Mouse (Mus musculus): Measurements from ENCODE around the gene Serpina3a.
"Not testable (repeated sequence)": the region's sequence is repeated elsewhere in the genome, so short reads cannot be mapped to it uniquely, and the experiment has no call there.

Gene Serpina3a

DNA sequence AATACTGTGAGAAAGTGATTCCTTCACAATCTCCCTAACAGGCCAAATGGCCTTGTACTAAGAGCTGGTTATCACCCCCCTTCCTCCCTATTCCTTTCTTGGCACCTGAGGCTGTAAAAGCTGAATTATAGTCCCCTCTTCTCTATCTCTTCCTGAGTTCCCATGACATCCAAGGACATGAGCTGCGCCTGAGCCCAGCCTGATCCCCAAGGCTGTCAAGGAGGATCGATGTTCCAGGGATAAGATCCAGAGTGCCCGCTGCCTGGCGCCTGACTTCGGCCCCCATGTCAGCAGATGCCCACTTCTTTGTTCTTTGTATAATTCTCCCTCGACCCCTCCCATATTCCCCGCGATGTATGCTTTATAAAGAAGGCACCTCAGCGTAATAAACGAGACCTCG lies at the start of gene Serpina3a:
Gene Serpina3a (plus strand): TSS at position 392 of the 400 bp plus-strand sequence.
- DNase-seq (ENCODE audit: low spot score): not testable (repeated sequence)

DNA sequence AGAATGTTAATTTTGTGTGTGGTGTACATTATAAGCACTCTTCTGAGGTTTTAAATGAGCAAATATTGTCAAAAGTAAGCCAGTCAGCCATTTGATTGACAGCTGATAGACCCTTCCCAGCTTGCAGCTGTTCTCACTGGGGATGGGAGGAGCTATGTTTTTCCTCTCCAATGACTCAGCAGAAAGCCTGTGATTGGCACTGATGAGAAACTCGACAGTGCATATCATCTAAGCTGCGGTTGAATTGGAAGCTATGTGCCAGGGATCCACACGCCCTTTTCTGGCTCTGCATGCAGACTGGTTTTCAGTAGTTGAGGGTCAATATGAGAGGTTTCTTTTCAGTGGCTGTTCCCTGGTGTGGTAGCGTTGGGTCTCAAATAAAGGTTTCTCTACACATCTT lies 48.0 kb upstream of the Serpina3a start:
- peak; percentile 35 for DNase-seq (ENCODE audit: low spot score)

DNA sequence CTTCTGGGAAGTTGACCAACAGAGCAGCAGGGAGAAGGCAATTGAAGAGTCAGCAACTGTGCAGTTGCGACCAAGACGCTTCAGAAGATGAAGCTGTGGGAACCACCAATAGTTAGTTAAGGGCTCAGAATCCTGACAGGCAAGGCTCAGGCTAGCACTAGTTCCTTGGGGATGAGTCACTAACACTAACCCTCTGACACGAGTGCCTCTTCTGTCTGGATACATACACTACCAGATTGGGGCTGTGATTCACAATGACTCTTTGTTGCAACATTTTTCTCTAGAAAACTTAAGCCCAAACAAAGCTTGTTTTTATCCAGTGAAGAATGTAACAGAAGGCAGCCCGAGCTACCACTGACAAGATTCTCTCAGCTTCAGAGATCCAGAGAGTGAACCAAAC lies 47.5 kb upstream of the Serpina3a start:
- DNase-seq (ENCODE audit: low spot score): peak; percentile 46

DNA sequence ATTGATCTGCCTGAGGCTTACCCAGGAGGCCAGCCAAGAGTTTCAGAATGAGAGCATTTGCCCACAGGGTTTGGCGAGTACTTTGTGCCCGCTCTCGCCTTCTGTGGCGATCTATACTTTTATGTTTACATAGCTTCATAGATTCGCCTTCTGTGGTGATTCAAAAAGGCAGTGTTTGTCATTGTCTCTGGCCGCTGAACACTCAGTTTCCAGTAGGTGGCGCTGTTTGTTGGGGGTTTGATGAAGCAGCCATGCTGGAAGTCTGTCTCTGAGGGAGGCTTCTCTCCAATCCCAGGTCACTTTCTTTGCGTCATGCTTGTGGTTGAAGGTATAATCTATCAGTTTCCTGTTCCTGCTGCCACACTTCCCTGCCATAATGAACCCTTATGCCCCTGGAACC lies 46.3 kb upstream of the Serpina3a start:
- peak; percentile 66 for DNase-seq (ENCODE audit: low spot score)

DNA sequence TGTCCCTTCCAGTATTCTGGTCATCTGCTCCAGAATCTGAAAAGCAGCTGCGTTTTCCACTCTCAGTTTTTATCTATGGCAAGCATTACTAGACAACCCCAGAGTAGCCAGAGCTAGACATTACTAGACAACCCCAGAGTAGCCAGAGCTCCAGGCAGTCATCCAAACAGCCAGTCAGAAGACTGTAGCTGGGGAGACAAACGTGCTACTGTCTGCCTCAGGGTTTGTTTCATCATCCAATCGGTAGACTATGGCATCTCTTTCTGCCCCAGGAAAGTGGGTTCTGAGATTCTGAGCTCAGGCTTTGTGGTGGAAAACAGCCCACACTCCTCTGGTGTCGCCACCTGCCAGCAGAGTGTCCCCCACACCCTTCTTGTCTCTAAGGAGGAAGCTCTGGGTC lies 45.0 kb upstream of the Serpina3a start:
- peak; percentile 84 for DNase-seq (ENCODE audit: low spot score)

DNA sequence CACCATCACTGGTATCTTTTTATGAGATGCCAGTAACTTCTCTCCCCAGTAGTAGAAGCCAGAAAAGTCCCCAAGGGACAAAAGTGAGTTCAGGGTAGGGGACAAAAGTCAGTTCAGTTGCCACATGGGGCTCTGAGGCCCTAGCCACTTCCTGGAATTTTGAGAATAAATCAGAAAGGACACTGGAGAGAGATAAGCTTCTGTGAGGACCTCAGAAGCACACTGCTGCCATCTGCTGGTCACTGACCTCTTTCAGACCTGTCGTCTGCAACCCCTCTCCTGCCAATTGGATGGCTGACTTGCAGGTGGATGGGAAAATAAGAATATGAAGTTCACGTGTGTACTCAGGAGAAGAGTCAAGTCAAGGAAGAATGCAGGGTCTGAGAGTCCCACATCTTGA lies 42.9 kb upstream of the Serpina3a start:
- DNase-seq (ENCODE audit: low spot score): peak; percentile 83

DNA sequence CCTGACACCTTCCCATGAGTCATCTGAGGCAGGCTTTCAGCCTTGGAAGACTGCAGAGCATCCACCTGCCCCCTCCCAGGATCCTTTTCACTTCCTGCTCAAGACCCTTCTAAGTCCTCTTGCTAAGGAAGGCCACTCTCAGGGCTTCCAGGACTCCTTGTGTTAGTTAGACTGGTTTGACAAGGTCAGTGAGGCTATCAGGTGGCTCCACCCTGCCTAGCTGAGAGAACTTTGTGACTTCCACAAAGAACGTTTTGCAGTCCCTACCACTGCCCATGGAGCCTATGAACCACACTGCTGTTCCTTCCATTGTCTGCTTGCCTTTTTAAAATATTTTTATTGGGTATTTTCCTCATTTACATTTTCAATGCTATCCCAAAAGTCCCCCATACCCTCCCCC lies 40.8 kb upstream of the Serpina3a start:
- no peak for DNase-seq (ENCODE audit: low spot score)

DNA sequence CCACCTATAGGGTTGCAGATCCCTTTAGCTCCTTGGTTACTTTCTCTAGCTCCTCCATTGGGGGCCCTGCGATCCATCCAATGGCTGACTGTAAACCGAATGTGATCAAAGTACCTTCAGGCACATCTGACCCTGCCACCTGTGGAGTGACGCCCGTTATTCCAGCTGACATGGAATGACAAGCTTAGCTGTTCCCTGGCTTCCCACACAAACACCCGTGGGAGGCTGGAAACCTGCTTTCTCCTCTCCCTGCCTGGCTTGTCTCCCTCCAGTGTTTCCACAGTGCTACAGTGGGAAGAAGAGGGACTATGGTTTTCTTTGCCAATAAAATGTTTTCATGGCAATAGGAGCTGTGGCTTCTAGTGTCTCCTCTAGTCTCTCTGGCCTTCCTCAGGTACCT lies 40.2 kb upstream of the Serpina3a start:
- DNase-seq (ENCODE audit: low spot score): no peak

DNA sequence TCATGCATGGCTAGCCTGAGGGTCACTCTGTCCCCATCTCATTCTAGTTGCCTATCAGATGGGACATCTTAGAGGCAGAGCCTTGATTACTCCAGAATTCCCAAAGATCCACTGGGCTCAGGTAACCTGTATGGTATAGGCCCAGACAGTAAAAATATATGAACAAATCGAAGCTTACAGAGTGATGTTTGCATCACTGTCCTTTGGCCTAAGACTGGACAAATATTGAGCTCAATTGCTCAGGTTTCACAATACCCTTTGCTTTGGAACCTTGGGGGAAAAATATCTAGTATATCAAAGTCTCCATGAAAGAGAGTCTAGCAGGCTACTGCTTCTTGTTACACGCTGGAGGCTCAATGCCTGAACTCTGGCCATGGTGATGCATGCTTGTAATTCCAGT lies 22.4 kb upstream of the Serpina3a start:
- no peak for DNase-seq (ENCODE audit: low spot score)

DNA sequence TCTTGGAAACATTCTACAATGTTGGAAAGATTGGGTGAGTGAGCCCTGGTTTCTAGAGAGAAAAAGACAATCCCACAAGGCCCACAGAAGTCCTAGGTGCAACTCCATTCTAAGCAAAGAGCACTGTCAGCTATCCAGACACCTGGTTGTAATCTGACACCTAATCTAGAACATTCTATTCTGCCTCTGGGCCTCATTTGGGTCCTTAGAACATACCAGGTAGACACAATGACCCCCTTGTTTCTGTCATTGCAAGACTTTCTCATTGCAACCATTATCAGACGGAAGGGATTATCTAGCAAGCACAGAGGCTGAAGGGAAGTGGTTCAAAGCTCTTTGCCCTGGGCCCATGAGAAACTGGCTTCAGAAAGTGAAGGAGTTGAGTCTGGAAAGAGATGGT lies 21.2 kb upstream of the Serpina3a start:
- no peak for DNase-seq (ENCODE audit: low spot score)

DNA sequence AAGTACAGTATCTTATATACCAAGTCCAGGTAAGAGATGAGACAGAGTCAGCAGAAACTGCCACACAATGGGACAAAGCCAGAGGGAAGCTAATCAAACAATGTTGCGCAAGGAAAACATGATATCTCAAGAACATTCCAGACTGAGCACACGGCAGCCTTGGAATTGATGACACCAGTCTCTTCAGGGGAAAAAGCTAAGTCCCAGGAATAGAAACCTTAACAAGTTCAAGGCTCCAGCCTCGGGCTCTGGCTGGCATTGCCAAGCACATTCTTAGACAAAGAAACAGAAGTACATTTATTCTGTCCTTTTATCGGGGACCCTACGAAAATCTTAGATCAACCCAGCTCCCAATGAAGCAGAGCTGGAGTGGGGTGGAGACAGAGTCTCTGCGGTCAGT lies 11.8 kb upstream of the Serpina3a start, which contains the start of gene Serpina5:
Gene Serpina5 (plus strand): TSS at position 346 of the 400 bp plus-strand sequence.
- DNase-seq (ENCODE audit: low spot score): no peak

DNA sequence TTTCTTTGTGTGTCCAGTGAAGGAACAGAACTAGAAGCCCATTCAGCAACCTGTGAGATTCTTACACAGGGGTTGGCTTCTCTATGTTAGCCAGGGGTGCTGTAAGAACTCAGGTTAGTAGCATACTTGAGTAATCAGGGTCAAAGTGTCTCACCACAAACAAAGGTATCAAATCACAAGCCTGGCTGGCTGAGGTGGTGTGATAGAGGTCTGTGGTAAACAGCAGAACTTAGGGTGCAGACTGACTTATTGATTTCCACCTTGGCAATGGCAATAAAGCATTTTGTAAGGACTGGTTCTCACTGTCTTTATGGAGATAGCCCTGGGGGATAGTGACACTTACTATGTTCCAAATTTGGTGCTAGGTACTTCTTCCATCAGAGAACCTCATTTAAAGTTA lies 6.7 kb upstream of the Serpina3a start:
- DNase-seq (ENCODE audit: low spot score): no peak

DNA sequence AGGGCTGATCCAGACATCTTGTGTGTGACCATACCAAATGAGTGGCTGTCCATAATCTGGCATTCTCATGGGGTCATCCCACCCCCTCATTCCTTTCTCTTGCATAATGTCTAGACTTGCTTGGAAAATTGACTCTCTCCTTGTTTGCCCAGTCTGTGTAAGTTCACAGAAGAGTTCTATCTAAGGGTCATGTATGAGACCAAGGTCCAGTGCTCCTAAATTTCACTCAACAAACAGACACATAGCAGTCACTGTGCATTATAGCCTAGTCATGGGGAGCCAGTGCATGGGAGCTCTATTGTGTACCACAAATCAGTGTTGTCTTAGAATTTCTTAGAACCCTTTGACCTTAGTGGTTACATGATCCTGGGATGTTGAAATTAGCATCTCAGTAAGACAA lies 5.6 kb upstream of the Serpina3a start:
- no peak for DNase-seq (ENCODE audit: low spot score)

DNA sequence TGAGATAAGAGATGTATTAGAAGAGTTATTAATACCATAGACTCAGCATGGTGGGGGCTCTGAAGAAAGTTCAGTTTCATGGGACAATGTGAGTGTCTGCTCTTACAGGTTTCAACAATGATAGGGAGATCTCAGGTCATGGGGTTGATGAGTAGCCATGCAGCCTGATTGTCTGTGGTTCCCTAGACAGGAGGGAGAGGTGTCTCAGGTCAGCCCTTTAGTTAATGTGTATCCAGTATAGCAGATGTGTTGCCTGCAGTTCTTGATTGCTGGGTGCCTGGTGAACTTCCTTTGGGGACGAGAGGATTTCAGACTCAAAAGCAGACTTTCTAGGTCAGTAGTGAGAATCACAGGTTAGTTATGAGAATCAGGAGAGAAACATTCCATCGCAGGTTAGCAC lies 4.0 kb upstream of the Serpina3a start:
- DNase-seq (ENCODE audit: low spot score): no peak

DNA sequence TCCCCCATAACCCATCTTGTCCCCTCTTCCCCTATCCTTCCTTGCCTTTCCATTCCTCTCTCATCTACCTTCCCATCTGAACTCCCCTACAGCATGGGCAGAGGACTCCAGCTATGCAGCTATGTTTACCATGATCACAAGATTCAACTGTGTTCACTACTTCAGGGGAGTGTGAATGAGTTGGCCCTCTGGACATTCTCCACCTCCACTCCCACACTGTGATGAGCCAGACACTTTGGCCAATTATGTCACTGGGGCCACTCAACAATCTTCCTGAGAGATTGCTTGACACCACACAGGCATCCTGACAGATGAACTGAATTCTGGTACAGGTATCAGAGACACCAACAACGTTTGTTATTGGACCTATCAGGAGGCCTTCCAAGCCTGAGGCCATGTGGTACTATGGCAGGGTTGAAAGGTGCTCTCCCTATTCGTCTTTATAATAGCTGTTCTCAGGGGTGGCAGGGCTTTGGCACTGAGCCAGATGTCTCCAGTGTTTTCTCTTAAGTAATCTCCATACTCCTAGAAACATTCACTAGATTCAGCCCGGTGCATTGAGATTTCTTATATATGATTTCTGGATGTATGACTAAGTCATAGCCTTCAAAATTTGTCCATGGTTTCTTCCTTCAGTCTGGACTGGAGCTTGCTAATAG lies 2.5 kb downstream of the Serpina3a start:
- DNase-seq (ENCODE audit: low spot score): peak; percentile 37

DNA sequence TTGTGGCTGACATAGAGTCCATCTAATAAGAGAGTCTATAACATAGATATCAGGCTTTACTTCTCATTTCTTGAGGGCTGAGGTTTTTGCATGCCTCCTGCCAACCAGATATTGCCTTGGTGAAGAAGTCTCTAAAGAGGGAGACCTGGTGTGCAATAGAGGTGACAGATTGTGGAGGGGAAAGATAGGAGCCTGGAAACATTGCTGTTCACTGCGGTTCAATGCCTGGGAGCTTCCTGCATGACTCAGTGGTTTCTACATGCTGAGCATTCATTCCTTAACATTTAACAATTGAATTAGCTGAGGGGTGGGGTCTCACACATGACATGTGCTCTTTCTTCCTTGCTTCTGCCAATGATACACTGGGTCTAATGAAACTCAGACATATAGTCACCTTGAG lies 10.6 kb downstream of the Serpina3a start:
- DNase-seq (ENCODE audit: low spot score): no peak

DNA sequence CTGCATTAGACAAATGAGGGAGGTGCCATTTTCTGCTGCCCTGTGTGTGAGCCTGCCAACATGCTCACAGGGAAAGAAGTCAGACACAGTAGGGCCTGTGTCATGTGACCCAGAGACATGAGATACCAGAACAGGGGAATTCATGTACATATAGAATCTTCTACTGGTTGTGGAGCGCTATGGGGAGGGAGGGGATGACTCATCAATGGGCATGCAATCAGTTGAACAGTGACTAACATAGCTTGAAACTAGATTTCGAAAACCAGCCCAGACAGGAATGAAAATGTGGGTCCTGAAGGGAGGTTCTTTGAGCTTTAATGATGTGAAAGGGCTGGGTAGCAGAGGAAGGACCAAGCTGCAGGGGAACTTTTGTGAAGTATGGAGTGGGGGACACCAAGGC lies 11.5 kb downstream of the Serpina3a start:
- peak; percentile 40 for DNase-seq (ENCODE audit: low spot score)

DNA sequence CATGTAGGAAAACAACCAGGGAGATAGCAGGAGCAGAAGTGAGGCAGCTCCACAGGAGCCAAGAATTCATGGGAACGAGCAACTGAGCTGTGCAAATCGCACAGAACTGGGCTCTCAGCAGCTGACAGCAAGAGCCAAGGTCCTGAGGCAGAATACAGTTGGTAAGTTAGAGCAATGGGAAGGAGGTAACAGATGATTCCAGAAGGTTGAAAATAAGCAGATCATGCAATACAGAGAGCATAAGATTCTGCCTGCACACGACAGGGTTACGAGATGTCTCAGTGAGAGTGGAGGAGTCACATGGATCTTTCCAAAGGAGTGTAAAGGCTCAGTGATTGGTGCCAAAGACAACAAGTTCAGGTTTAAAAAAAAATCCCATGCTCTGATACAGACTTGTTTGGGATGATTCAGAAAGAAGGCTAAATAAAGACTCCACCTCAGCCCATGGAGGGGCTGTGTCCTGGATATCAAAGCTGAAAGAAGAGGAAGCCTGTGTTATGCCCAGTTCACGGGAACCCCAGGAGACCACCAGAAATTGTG lies 12.6 kb downstream of the Serpina3a start:
- DNase-seq (ENCODE audit: low spot score): peak; percentile 79

DNA sequence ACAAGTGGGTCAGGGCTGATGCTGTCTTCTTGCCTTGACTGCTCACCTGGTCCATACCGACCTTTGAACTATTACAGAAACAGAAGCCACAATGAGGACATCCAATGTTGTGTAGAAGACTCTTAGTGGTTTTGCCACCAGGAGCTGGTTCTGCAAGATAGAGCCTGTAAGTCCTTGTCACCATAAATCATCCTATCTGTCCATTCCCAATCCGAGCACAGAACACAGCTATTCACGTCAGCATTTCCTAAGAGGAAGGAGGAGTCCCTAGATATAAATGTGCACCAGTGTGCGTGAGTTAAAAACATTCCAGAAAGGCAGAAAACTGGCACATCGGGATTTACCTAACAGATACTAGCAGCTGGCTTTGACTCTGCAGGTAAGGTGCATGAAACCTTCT lies 15.2 kb downstream of the Serpina3a start, which contains the start of gene Serpina3b:
Gene Serpina3b (plus strand): TSS at position 301 of the 400 bp plus-strand sequence.
- no peak for DNase-seq (ENCODE audit: low spot score)

DNA sequence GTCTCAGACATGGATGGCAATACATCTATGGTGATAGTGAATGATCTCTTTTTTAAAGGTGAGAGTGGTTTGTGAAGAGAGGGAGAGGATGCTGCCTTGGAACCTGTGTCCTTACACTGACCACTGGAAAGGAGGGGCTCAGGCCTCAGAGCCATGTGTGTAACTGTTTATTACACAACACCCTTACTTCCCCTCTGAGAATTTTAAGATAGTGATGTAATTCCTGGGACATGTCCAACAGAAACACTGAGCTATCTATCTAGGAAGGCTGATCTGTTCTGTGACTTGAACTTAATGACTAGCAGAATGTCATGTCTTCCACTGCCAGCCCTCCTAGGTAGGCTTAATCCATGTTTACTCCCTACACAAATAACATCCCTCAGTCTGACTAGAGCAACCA lies 18.5 kb downstream of the Serpina3a start:
- DNase-seq (ENCODE audit: low spot score): peak; percentile 65

DNA sequence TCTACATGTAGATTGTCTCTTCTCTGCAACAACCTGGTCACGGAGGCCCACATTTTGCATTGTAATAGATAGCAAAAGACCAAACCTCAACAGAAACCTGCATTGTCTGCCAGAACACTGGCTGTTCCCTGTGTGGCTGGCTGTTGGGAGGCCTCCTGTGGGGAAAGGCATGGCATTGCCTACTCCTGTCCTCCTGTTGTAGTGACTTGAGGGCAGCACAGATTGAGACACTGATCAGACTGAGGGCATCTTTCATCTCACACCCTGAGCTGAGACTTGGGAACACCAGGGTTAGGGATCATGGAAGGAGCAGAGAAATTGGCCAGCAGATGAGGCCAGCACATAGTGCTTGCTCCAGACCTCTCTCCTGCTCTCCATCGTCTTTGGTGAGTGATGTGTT lies 25.7 kb downstream of the Serpina3a start:
- DNase-seq (ENCODE audit: low spot score): no peak

DNA sequence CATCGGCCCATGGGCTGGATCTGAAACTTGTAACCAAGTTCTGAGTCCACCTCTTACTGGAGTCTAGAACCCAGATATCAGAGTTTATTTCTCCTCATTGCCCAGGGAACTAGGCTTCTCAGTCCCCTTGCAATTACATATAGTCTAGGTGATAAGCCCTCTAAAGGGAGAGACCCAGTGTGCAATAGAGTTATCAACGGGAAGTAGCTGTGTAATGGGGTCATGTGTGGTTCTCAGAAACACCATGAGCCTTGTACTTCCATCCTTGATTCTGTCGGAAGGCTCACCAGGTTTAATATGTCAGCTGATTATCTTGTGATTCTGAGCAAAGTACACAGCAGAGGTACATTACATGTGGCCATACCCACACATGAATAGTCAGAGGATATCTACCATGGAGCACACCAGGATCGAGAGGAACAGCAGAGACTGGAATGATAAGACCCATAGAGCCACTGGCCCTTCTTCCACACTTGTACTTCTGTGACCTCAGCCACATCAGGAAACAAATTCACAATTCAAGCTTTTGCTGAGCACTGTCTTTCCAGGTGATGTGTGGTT lies 28.1 kb downstream of the Serpina3a start:
- DNase-seq (ENCODE audit: low spot score): no peak

DNA sequence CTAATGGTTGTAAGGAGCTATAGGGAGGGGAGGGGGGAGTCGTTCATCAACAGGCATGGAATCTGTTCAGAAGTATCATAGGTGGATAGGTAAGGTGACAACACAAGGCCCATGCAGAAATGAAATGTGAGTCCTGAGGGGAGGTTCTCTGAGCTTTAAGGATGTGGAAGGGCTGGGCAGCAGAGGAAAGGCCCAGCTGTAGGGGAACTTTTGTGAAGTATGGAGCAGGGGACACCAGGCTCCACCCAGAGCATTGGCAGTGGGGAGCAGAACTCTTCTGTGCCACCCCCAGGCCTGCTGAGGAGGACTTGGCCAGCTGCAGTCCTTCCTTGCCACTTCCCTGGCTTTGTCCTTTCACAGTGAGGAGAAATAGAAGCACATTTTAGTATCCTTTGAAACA lies 29.0 kb downstream of the Serpina3a start:
- DNase-seq (ENCODE audit: low spot score): no peak

DNA sequence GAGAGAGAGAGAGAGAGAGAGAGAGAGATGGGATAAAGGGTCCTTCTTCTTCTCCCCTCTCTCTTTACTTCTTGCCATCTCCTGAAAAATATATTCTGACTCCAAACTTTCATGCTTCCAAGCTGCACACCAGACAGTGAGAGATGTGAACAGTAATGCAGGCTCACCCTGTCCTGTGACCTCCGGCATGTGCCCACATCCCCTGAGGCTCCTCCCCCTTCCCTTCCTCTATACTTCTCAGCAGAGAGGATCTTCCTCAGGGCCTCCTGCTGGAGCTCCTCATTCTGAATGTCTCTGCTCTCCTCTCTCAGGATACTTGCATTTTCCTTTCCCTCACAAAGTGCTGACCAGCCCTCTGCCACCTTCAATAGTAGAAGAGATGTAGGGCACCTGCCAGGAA lies 29.9 kb downstream of the Serpina3a start:
- no peak for DNase-seq (ENCODE audit: low spot score)
